Mouse (Mus musculus) hindbrain, embryonic 15.5 days (tissue): ENCODE results near the gene Rhob. TPM values are rescaled to one million over a fixed set of nuclear protein-coding genes. Genes with fewer than 3 reads are reported as not detected.

Experiments
- ATAC-seq: fragments of 200-750 bp; cut with Nextera tagmentation; 2 replicates; pipeline ENCODE4 v1.8.0; 2017; ENCODE audit warnings: low read depth, moderate number of reproducible peaks, moderate TSS enrichment; ENCODE audit not compliant: low FRiP score
- H3K27ac ChIP-seq: fragments of 300-500 bp; sonication (generic); replicated peaks from 2 replicates; pipeline ENCODE4 v1.5.1; 2015; ENCODE audit warnings: mild to moderate bottlenecking, inconsistent platforms
- H3K27me3 ChIP-seq: fragments of 300-500 bp; sonication (generic); 2 replicates; pipeline ENCODE4 v1.6.1; 2015; ENCODE audit warnings: control low read depth, inconsistent platforms
- H3K36me3 ChIP-seq: fragments of 300-500 bp; sonication (generic); 2 replicates; pipeline ENCODE4 v1.6.1; 2015; ENCODE audit warnings: control low read depth, inconsistent platforms
- H3K4me1 ChIP-seq: fragments of 300-500 bp; sonication (generic); replicated peaks from 2 replicates; pipeline ENCODE4 v1.6.1; 2015; ENCODE audit warnings: control low read depth, inconsistent platforms
- H3K4me2 ChIP-seq: fragments of 300-500 bp; sonication (generic); 2 replicates; pipeline ENCODE4 v1.6.1; 2015; ENCODE audit warnings: moderate library complexity, mild to moderate bottlenecking, inconsistent platforms
- H3K4me3 ChIP-seq: fragments of 300-500 bp; sonication (generic); 2 replicates; pipeline ENCODE4 v1.5.1; 2015; ENCODE audit warnings: mild to moderate bottlenecking, inconsistent platforms
- H3K9ac ChIP-seq: fragments of 300-500 bp; sonication (generic); 2 replicates; pipeline ENCODE4 v1.6.1; 2015; ENCODE audit warnings: inconsistent platforms
- H3K9me3 ChIP-seq: fragments of 300-500 bp; sonication (generic); 2 replicates; pipeline ENCODE4 v1.6.1; 2016; ENCODE audit warnings: control low read depth, inconsistent platforms
- WGBS: fragments of 180-500 bp; shearing (Covaris S2); methylation state at CpG from one replicate; pipeline ENCODE4 v1.1.7; 2015; 5-methylcytosine and 5-hydroxymethylcytosine counted together
- polyA plus RNA-seq: library from polyadenylated mRNA; unstranded; fragments of >200 nt; fragmentation: Nextera tagmentation; extraction: Ambion mirVana; gene quantifications from 2 replicates; pipeline ENCODE4 v1.2.1, GENCODE M21; 2015

Rhob gene
- polyA plus RNA-seq, 1 experiment from 2014 or later, result 103 TPM

DNA sequence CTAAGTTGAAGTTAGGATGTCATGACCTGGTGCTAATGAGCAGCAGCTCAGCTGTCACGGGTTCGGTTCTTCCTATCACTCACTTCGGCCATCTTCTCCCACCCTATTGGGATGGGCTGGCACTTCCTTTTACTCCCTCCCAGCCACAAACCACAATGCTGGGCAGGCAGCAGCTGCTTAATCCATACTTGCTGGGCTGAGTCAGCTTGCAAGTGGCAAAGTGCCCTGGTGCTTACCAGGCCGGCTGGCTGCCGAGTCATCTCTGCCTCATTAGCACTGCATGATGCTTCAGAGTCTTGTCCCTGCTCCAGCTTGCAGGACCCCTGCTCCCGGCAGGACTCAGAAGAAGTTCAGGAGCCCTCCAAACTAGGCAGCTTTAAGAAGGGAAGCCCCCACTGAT, 49.2 kb downstream of the Rhob start:
- no peak overlapping the region for H3K27ac ChIP-seq
- H3K9me3 ChIP-seq, result no peaks in the 10 kb centered on the region
- H3K4me3 ChIP-seq, result no peak overlapping the region
- H3K4me1 ChIP-seq, result peaks cover 14% of the 10 kb centered on the region; the same call in 1 of the 2 replicates
- no peak overlapping the region for H3K4me2 ChIP-seq
- 53% methylated on average over 6 of the region's 6 CpGs for WGBS
- H3K9ac ChIP-seq, result no peak overlapping the region
- no peaks in the 10 kb centered on the region for H3K27me3 ChIP-seq
- ATAC-seq, result peak; percentile 73
- H3K36me3 ChIP-seq, result no peaks in the 10 kb centered on the region

DNA sequence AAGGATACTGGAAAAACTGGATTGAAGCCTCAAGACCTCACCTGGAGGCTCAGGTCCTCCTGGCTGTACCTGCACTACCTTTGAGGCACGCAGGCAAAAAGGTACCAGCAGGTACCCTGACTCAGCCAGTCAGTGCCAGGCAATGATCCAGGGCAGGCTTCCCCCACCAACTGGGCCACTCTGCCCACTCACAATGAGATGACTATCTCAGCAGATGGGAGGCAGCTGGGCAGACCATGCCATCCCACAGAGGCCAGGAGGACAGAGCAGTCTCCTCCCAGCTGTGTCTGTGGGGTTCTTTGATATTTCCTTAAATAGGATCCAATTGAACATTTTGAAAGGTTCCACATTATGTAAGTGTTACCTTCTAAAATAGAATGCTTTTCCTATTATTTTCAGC, 49.8 kb downstream of the Rhob start:
- H3K27me3 ChIP-seq, result no peaks in the 10 kb centered on the region
- 86% methylated on average over 1 of the region's 1 CpGs for WGBS
- no peak overlapping the region for H3K9ac ChIP-seq
- no peak overlapping the region for H3K4me2 ChIP-seq
- H3K9me3 ChIP-seq, result no peaks in the 10 kb centered on the region
- ATAC-seq, result no peak
- no peaks in the 10 kb centered on the region for H3K36me3 ChIP-seq
- H3K27ac ChIP-seq, result no peak overlapping the region
- H3K4me1 ChIP-seq, result peaks cover 14% of the 10 kb centered on the region; the same call in 1 of the 2 replicates
- no peak overlapping the region for H3K4me3 ChIP-seq

Other genes with a start within 250 kb of the Rhob start
- gene Gdf7, start 198.1 kb downstream of the Rhob start, polyA plus RNA-seq, result 0.41 and 0.65 TPM in 2 replicates
- 10.2 and 10.8 TPM in 2 replicates for gene Hs1bp3, start 186.6 kb downstream of the Rhob start, polyA plus RNA-seq
- gene Slc7a15, start 99.1 kb upstream of the Rhob start, polyA plus RNA-seq, result not detected in 2 replicates
- 46.8 and 46.9 TPM in 2 replicates for gene Pum2, start 174.1 kb upstream of the Rhob start, polyA plus RNA-seq